Mouse (Mus musculus): ENCODE results near the gene Uck2.

Gene Uck2

DNA sequence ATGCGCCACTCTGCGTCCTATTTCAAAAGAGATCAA is at the start of gene Uck2:
TSS of gene Uck2 (minus strand) at position 1 of the 36 bp plus-strand sequence.
- no peak for DNase-seq

DNA sequence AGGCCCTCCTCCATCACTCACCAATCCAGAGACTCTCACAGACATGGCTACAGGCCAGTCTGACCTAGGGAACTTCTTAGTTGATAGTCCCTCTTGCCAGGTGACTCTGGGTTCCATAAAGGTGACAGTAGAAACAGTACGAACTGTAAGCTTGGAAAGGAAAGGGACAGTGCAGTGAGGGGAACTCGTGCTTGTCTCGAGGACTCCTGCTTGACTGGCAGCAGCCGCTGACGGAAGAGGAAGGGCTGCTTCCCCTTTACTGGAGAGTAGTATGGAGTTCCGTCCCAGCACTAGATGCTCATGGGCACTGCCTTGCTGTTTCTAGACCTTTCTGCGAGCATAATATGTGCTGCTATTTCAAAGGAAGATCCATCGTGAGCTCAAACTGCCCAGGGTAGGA is 46.0 kb upstream of the Uck2 start:
- no peak for DNase-seq

- no peak for DNase-seq
Measured at GRCm38 (mm10) chr1:167328776-167329175, 43.7 kb upstream of the Uck2 start.

DNA sequence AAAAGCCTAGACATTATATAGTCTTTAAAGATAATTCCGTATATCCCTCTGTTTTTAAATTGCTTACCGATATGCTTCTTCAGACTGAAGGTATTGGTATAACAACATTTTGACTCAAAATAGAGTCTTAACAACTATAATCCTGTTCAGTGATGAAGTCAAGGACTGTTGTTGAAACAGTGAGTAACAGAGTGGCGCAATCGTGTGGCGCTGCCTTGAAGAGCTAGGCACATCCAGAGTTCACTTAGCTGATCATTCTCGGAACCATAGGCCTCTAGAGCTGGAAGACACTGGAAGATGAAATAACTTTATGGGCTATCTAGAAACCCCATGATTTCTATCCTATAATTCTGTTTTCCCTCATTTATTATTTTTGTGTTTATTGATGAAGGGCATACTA is 36.6 kb upstream of the Uck2 start:
- no peak for DNase-seq

- no peak for DNase-seq
Measured at GRCm38 (mm10) chr1:167313220-167313619, 28.1 kb upstream of the Uck2 start.

DNA sequence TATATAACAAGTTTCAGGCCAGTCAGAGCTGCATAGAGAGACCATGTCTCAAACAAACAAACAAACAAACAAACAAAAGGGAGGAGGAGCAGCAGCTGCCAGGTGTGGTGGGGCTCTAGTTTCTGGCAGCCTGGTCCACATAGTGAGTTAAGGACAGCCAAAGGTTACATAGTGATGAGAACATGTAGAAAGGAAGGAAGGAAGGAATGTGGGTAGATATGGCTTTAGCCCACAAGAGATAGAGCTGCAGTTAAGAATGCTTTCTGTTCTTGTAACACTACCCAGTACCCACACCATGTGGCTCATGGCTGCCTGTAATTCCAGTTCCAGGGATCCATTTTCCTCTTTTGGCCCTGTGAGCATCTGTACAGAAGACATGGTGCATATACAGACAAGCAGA is 27.2 kb upstream of the Uck2 start:
- no peak for DNase-seq

DNA sequence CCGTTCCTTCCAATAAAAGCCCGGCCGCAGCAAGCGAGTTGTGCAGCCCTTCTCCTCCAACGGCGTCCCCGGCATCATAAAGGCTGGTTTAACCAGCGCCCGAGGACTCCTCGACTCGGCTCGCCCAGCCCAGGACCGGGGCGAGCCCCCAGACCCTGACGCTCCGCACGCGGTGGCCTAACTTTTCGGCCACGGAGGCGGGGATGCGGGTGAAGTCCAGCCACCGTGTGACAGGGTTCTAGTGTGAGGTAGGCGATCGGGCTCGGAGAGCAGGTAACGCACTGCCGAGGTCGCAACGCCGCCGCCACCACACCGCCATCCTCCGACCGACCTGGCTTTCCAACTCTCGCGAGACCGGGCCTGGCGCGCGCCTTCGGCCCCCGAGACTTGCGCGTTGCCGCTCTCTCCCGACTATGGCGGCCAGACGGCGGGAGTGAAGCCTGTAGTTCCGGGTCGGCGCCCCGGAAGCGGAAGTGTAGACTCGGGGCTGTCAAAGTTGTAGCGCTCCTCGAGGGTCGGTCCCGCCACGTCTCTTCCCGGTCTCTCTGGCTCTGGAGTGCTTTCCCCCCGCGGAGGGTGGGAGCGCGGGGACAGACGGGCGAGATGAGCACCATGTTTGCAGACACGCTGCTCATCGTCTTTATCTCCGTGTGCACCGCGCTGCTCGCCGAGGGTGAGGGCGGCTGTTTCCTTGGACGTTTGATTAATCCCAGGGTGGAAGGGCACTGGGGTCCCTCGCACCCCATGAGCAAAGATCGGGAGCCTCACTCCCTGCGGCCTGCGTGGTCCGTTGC is 23.3 kb upstream of the Uck2 start, which contains the start of gene Tmco1:
TSS of gene Tmco1 (plus strand) at position 118 of the 794 bp plus-strand sequence.
- DNase-seq, result peak; percentile 95

DNA sequence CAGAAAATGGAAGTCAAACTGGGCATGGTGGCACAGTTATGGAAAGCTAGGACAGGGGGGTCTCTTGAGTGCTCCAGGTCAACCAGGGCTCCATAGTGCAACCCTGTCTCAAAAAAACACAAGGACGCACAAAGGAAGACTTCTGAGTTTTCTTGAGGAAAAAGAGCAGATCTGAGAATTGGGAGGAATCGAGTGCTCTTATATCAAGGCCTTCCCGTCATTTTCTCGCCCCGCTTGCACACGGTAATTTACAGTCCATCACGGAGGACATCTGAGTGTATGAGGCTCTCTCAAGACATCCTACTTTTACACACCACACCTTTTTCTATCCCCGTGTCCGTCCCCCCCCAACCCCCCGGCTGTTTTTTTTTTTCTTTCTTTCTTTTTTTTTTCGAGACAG is 22.6 kb upstream of the Uck2 start:
- DNase-seq, result no peak

DNA sequence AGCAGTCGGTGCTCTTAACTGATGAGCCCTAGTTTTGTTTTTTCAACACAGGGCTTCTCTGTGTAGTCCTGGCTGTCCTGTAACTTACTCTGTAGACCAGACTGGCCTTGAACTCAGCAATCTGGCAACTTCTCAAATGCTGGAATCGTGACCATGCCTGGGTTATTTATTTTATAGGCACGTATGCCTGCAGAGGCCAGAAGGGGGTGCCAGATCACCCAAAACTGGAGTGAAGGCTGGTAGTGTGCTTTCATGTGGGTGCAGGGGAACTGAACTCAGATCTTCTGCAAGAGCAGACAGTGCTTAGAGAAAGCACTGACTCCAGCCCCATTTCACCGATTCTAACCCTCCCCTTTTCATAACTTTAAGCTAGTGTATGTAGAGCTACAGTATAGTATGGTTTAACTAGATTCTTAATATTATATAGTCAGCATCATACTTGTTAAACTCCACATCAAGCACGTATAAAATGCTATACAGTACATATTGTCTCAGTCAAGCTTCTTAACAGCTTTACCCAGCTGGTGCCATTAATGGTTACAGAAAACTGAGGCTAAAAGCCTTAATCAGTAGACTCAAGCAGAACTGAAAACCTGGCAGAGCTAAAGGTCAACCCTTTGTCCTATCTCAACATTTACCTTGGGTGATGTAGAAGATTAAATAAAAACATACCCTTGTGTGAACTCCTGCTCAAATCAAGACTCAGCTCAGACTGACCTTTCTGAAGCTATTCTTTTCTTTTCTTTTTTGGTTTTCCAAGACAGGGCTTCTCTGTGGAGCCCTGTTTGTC is 21.5 kb upstream of the Uck2 start:
- peak; percentile 33 for DNase-seq

- no peak for DNase-seq
Measured at GRCm38 (mm10) chr1:167305501-167306137, 20.5 kb upstream of the Uck2 start.

DNA sequence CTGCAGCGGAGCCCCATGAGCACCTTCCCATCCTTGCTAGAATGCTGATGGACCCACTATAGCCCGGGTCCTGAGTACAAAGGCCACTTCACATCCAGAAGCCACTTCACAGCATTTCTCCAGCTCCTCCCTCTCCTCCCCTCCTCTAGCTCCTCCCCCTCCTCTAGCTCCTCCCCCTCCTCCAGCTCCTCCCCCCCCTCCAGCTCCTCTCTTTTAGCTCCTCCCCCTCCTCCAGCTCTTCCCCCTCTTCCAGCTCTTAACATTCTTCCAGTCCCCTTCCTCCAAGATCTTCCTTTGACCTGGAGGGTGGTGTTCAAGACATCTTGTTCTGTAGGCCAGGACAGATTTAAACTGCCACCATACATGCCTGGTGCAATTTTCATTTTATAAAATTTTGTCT is 15.0 kb upstream of the Uck2 start:
- no peak for DNase-seq

DNA sequence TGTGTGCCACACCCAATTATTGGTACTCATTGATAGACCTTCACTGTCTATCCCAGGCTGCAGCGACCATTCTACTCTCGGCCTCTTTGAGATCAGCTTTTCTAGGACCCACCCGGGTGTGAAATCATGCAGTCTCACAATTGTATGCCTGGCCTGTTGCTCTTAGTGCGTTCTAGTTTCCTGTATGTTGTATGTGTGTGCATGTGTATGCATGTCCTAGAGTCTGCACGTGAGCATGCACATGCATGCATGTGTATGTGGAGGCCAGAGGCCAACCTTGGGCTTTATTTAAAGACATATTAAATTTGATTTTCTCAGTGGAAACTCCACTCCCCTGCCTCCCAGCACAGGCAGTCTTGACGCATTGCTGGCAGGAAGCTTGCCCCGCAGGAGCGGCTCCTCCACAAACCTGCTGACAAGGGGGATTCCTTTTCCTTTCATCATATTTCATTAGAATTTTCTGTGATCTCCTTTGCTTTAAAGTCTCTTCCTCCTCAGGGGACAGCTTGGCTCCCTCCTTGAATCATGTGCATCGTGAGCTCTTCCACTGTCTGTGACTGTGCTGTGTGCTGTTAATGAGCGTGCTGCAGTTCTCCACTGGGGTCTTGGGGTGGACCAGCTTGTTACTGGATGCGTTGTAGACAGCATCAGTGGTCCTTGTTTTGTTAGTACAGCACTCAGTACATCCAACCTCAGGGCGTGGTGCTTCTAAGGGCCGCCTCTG is 10.7 kb upstream of the Uck2 start:
- no peak for DNase-seq

DNA sequence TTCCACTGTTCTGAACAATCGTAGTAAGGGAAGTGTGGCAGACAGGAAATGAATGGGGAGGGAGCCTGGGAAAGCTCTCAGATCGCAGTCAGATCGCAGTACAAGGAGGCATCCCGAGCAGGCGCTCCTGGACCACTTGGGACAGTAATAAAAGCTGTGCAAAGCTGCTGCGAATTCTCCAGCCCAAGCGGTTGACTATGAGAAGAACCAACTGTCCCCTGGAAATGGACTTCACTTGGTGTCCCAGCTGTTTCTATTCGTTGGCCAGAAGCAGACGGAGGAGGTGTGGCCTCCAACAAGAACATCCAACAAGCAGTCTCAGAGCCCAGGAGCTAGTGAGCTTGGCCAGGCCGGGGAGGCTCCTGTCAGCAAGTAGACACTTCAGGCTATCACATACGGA is 7.3 kb upstream of the Uck2 start:
- peak; percentile 53 for DNase-seq

DNA sequence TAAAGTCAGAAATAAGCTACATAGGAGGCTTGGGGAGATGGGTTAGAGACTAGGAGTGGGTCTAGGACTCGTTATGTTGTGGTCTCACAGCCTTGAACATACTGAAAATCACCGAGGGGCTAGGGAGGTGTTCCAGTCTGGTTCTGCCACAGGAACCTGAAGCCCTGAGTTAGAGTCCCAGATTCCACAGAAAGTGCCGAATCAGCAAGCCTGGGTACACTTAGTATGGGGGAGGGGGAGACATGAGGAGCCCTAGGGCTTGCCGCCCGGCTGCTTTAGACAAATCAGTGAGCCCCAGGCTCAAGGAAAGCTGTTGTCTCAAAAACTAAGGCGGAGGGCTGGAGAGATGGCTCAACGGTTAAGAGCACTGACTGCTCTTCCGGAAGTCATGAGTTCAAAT is 6.5 kb upstream of the Uck2 start:
- no peak for DNase-seq

DNA sequence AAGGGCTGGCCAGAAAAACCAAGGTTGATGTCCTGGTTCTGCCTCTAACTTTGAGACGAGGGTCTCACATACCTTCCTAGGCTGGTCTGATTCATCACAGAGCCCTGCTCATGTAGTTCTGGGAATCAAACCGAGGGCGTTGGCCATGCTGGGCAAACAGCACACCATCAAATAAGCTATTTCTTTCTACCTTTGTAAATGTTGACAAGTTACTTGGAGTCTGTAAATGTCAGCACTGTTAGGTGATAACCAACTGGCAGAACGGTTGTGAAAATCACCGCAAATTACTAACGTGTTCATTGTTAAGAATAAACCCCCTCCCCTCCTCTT is 5.1 kb upstream of the Uck2 start:
- DNase-seq, result no peak

DNA sequence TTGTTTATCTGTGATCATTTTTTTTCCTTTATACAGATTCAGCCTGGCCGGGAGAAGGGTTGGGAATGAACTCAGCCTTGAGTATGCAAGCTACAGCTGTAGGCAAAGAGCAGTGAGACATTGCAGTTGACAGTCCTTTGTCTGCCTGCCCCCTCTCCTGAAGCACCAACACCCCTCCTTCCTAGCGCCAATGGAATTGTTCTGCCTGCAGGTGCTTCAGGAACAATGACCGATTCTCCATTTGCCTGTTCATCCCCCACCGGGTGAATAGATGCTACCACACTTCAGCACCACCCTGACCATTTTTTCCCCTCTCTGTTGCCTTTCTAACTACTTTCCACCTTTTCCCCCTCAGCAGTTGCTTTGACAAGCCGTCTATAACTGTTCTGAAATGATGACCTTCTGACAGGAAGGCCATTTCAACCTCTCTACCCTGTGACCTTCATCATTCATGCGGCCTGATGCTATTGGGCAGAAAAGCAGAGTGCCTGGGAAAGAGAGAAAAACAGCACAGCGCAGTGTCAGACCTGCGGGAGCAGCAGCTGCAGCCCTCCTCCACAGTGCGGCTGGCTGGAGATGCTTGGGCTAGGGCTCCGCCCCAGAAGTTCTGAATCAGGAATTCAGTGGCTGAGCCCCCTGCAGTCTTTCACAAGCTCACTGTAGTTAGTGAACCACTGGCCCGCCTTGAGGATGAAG is 4.6 kb upstream of the Uck2 start:
- DNase-seq, result no peak

- peak; percentile 16 for DNase-seq
Measured at GRCm38 (mm10) chr1:167288665-167289538, 3.8 kb upstream of the Uck2 start.

DNA sequence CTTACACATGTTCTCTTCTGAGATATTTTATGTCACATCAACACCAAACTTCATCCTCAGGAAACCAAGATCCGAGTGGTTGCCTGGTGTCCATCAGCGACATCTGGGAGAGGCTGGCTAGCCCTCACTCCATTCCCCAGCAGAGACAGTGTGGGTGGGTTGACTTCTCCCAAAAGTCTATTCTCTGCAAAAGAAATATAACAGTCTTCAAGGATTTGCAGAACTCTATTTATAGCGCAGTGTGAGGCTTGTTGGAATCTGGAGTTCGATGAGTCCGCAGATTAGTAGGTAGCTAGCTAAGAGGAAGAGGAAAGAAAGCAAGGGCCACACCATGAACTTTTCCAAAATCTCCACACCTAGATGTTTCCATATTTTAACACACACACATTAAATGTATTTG is 2.0 kb upstream of the Uck2 start:
- no peak for DNase-seq

DNA sequence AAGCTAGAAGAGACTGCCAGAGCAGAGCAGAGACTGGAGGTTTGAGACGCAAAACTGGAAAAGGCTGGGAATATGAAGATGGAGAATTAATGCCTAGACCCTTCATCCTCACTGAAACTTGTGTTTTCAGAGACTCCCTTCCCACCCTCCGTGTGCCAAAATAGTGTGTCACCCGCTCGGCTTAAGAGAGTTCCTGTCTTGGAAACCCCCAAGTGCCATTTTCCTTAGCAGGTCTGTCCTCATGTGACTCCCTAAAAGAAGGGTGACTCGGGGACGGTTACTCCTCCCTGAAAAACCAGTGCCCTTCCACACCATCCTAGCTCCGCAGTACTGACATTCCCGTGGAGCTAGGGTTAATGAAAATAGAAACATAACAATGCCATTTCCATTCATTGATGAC is 236 bp upstream of the Uck2 start:
- no peak for DNase-seq

- DNase-seq, result peak; percentile 90
Measured at GRCm38 (mm10) chr1:167284837-167285319, 242 bp downstream of the Uck2 start.

- no peak for DNase-seq
Measured at GRCm38 (mm10) chr1:167284258-167284836, 773 bp downstream of the Uck2 start.
